In genomic region chr2:146376293-146376692, GRCm38 (mm10) we compare ENCODE assay signal across 24 mouse cellular contexts.
DNase-seq lines count a peak whose midpoint lies in the region; ATAC-seq and TF ChIP-seq lines count a peak whose summit lies in the region.
"Had no signal": no experiment of that assay in that cellular context is flagged by ENCODE, and none has a peak within 500 bp of the region (broad histone marks: within the 10 kb centered on the region; RNA-seq: fewer than 3 reads in every experiment).

No protein-coding gene starts in this region.

- no peaks in the 10 kb centered on the region for H3K36me3 ChIP-seq in liver, embryonic 14.5 days (replicated peaks; ENCODE audit: control insufficient read depth, insufficient read depth, low read depth)
- no peaks in the 10 kb centered on the region for H3K36me3 ChIP-seq in liver, embryonic 12.5 days
- no peaks in the 10 kb centered on the region for H3K36me3 ChIP-seq in liver, embryonic 16.5 days (ENCODE audit: control insufficient read depth, insufficient read depth)
- no peaks in the 10 kb centered on the region for H3K36me3 ChIP-seq in hindbrain, embryonic 11.5 days (ENCODE audit: control insufficient read depth, insufficient read depth, low read length)
- H3K36me3 ChIP-seq: embryonic facial prominence, embryonic 13.5 days; embryonic facial prominence, embryonic 15.5 days; forebrain, embryonic 10.5 days; forebrain, embryonic 12.5 days had no signal

- H3K27me3 ChIP-seq in liver, embryonic 14.5 days (ENCODE audit: control insufficient read depth, insufficient read depth, low read length), result no peaks in the 10 kb centered on the region
- no peaks in the 10 kb centered on the region for H3K27me3 ChIP-seq in liver, embryonic 12.5 days (replicated peaks)
- H3K27me3 ChIP-seq in liver, embryonic 16.5 days (ENCODE audit: control insufficient read depth, insufficient read depth, low read depth, low read length), result no peaks in the 10 kb centered on the region
- H3K27me3 ChIP-seq in hindbrain, embryonic 11.5 days (ENCODE audit: control insufficient read depth, insufficient read depth, low read length), result no peaks in the 10 kb centered on the region
- H3K27me3 ChIP-seq: embryonic facial prominence, embryonic 13.5 days; embryonic facial prominence, embryonic 15.5 days; forebrain, embryonic 12.5 days had no signal

- WGBS in liver, embryonic 14.5 days (ENCODE audit: insufficient replicate concordance), result 53% methylated on average over 5 of the region's 5 CpGs
- 70% methylated on average over 5 of the region's 5 CpGs for WGBS in liver, embryonic 12.5 days (ENCODE audit: insufficient replicate concordance)
- 54% methylated on average over 5 of the region's 5 CpGs for WGBS in liver, embryonic 16.5 days (ENCODE audit: insufficient replicate concordance)
- 35% methylated on average over 5 of the region's 5 CpGs for WGBS in olfactory bulb, adult 2 months
- 89% methylated on average over 5 of the region's 5 CpGs for WGBS in hindbrain, embryonic 11.5 days

- TF ChIP-seq CTCF in liver, embryonic 14.5 days (IDR thresholded peaks at IDR 0.05; ENCODE audit: low read depth), result no peak
- no peak for TF ChIP-seq CTCF in olfactory bulb, adult 2 months (IDR thresholded peaks at IDR 0.05; ENCODE audit: insufficient read depth, low read depth, low read length)

- H3K4me3 ChIP-seq in liver, embryonic 14.5 days (ENCODE audit: insufficient read depth in 1 of 2, low read depth in 2 of 2, low read length in 2 of 2), result no peak overlapping the region
- H3K4me3 ChIP-seq in liver, embryonic 12.5 days, result no peak overlapping the region
- no peak overlapping the region for H3K4me3 ChIP-seq in liver, embryonic 16.5 days (ENCODE audit: low read depth, low read length)
- H3K4me3 ChIP-seq in olfactory bulb, adult 2 months (ENCODE audit: insufficient read depth, low read depth, low read length), result no peak overlapping the region
- no peak overlapping the region for H3K4me3 ChIP-seq in hindbrain, embryonic 11.5 days (ENCODE audit: low read depth, low read length)
- H3K4me3 ChIP-seq: embryonic facial prominence, embryonic 13.5 days; embryonic facial prominence, embryonic 15.5 days; erythroblast, embryonic 14.5 days; forebrain, embryonic 10.5 days; forebrain, embryonic 12.5 days had no signal

- H3K4me1 ChIP-seq in liver, embryonic 14.5 days (replicated peaks; ENCODE audit: control insufficient read depth in 2 of 2, insufficient read depth in 2 of 2, low read length in 1 of 2), result peaks cover 0 to 2% of the 10 kb centered on the region in 2 experiments; a peak in 1 of 4 replicates
- H3K4me1 ChIP-seq in liver, embryonic 12.5 days, result no peaks in the 10 kb centered on the region
- H3K4me1 ChIP-seq in liver, embryonic 16.5 days (ENCODE audit: control insufficient read depth, low read depth, low read length), result no peaks in the 10 kb centered on the region; the same call in 1 of the 2 replicates
- peaks cover 8% of the 10 kb centered on the region; the same call in 1 of the 2 replicates for H3K4me1 ChIP-seq in olfactory bulb, adult 2 months (ENCODE audit: control insufficient read depth, insufficient read depth, low read length)
- H3K4me1 ChIP-seq in hindbrain, embryonic 11.5 days (replicated peaks; ENCODE audit: control insufficient read depth, insufficient read depth, low read length), result no peaks in the 10 kb centered on the region
- H3K4me1 ChIP-seq: embryonic facial prominence, embryonic 13.5 days; embryonic facial prominence, embryonic 15.5 days; forebrain, embryonic 10.5 days; forebrain, embryonic 12.5 days had no signal

- TF ChIP-seq POLR2A in olfactory bulb, adult 2 months (IDR thresholded peaks at IDR 0.05; ENCODE audit: insufficient read depth, low read depth, low read length), result no peak

- no peak for TF ChIP-seq EP300 in liver, embryonic 14.5 days (IDR thresholded peaks at IDR 0.05; ENCODE audit: low read depth)

- ATAC-seq in liver, embryonic 14.5 days (ENCODE audit: insufficient read depth), result 0 out of 2 replicates have a peak, but pooled peaks have one; percentile 35
- ATAC-seq in liver, embryonic 12.5 days, result no peak
- peak; percentile 70 for ATAC-seq in liver, embryonic 16.5 days (ENCODE audit: low read depth)
- ATAC-seq in hindbrain, embryonic 11.5 days (ENCODE audit: low FRiP score), result no peak
- ATAC-seq: forebrain, embryonic 14.5 days; forebrain, postnatal 0 days had no signal

- H3K9ac ChIP-seq in liver, embryonic 14.5 days (replicated peaks), result no peak overlapping the region
- no peak overlapping the region for H3K9ac ChIP-seq in liver, embryonic 12.5 days
- no peak overlapping the region for H3K9ac ChIP-seq in liver, embryonic 16.5 days (ENCODE audit: low read depth, low read length)
- H3K9ac ChIP-seq in hindbrain, embryonic 11.5 days (ENCODE audit: low read depth, low read length), result no peak overlapping the region
- H3K9ac ChIP-seq: embryonic facial prominence, embryonic 13.5 days; embryonic facial prominence, embryonic 15.5 days; forebrain, embryonic 12.5 days; forebrain, postnatal 0 days had no signal

- H3K9me3 ChIP-seq in liver, embryonic 14.5 days (ENCODE audit: control insufficient read depth, low read length), result no peaks in the 10 kb centered on the region
- no peaks in the 10 kb centered on the region for H3K9me3 ChIP-seq in liver, embryonic 12.5 days (replicated peaks)
- H3K9me3 ChIP-seq in liver, embryonic 16.5 days (replicated peaks; ENCODE audit: control insufficient read depth, low read length), result no peaks in the 10 kb centered on the region
- no peaks in the 10 kb centered on the region for H3K9me3 ChIP-seq in hindbrain, embryonic 11.5 days (ENCODE audit: control insufficient read depth, low read length)
- H3K9me3 ChIP-seq: embryonic facial prominence, embryonic 13.5 days; embryonic facial prominence, embryonic 15.5 days; forebrain, embryonic 10.5 days; forebrain, embryonic 12.5 days had no signal

- H3K4me2 ChIP-seq in liver, embryonic 14.5 days (ENCODE audit: low read depth), result no peak overlapping the region
- H3K4me2 ChIP-seq in liver, embryonic 12.5 days, result no peak overlapping the region
- H3K4me2 ChIP-seq in liver, embryonic 16.5 days (ENCODE audit: low read depth, low read length), result no peak overlapping the region
- no peak overlapping the region for H3K4me2 ChIP-seq in hindbrain, embryonic 11.5 days (replicated peaks; ENCODE audit: low read depth, low read length)
- H3K4me2 ChIP-seq: embryonic facial prominence, embryonic 13.5 days; embryonic facial prominence, embryonic 15.5 days; forebrain, embryonic 12.5 days had no signal

- no peak overlapping the region for H3K27ac ChIP-seq in liver, embryonic 14.5 days
- no peak overlapping the region for H3K27ac ChIP-seq in liver, embryonic 12.5 days
- H3K27ac ChIP-seq in liver, embryonic 16.5 days (ENCODE audit: low read length), result no peak overlapping the region
- peak overlapping the region; percentile 33; the same call in 1 of the 2 replicates for H3K27ac ChIP-seq in olfactory bulb, adult 2 months (ENCODE audit: insufficient read depth, low read depth, low read length)
- H3K27ac ChIP-seq in hindbrain, embryonic 11.5 days (ENCODE audit: low read depth, low read length), result no peak overlapping the region
- H3K27ac ChIP-seq: embryonic facial prominence, embryonic 13.5 days; embryonic facial prominence, embryonic 15.5 days; forebrain, embryonic 10.5 days; forebrain, embryonic 12.5 days had no signal

- DNase-seq in liver, embryonic 14.5 days (ENCODE audit: low read depth in 3 of 3, low spot score in 3 of 3), result no peak
- peak; percentile 27 for DNase-seq in brain, adult 2 months (ENCODE audit: low read depth, low spot score)
- no peak for DNase-seq in adrenal gland, postnatal 36 days
- no peak for DNase-seq in hindbrain, embryonic 11.5 days (ENCODE audit: low spot score)
- DNase-seq: adrenal gland, adult 2 months; adrenal gland, postnatal 10 days; adrenal gland, postnatal 25 days; cerebellum, adult 11 months; cerebellum, adult 18-20 months; cerebellum, adult 8-10 months; cerebellum, adult 9-11 months; cerebellum, postnatal 14 days; cerebellum, postnatal 36 days; embryo, embryonic 11 days; forebrain, postnatal 0 days had no signal

Comparison
In these comparisons a context has a peak if more than half of its experiments do, and no peak if none do; other contexts are left out.
1. ATAC-seq: peak in liver, embryonic 14.5 days (single experiment) and liver, embryonic 16.5 days (single experiment); none in liver, embryonic 12.5 days (single experiment) and hindbrain, embryonic 11.5 days (single experiment).